Mouse (Mus musculus): ENCODE results near the gene Thap8. TPM values are rescaled to one million over a fixed set of nuclear protein-coding genes. Genes with fewer than 3 reads are reported as not detected.

The Thap8 gene
- polyA plus RNA-seq, 1 experiment from 2014 or later = 0.22 TPM

GRCm38 (mm10) chr7:30280670-30281138 is 810 bp downstream of the Thap8 start:
- H3K4me1 ChIP-seq (replicated peaks; ENCODE audit: control insufficient read depth, insufficient read depth, low read length) = no peaks in the 10 kb centered on the region
- peak; percentile 89 for ATAC-seq
- H3K9me3 ChIP-seq (ENCODE audit: control insufficient read depth) = no peaks in the 10 kb centered on the region
- TF ChIP-seq CTCF (IDR thresholded peaks at IDR 0.05; ENCODE audit: low read depth) = no peak
- WGBS = under 1% methylated on average over 20 of the region's 20 CpGs
- H3K27me3 ChIP-seq (replicated peaks; ENCODE audit: control insufficient read depth, insufficient read depth, low read length) = no peaks in the 10 kb centered on the region
- H3K4me2 ChIP-seq (replicated peaks; ENCODE audit: low read depth) = peak overlapping the region; percentile 93
- peak overlapping the region; percentile 80 for H3K27ac ChIP-seq (ENCODE audit: low read depth, low read length)
- H3K36me3 ChIP-seq (ENCODE audit: control insufficient read depth, insufficient read depth) = no peaks in the 10 kb centered on the region
- peak overlapping the region; percentile 23; the same call in 1 of the 2 replicates for H3K9ac ChIP-seq (ENCODE audit: low read depth, low read length)
- peak overlapping the region; percentile 83 for H3K4me3 ChIP-seq (ENCODE audit: low read depth, low read length)

- no peak for ATAC-seq
- no peaks in the 10 kb centered on the region for H3K4me1 ChIP-seq (replicated peaks; ENCODE audit: control insufficient read depth, insufficient read depth, low read length)
- H3K9me3 ChIP-seq (ENCODE audit: control insufficient read depth) = no peaks in the 10 kb centered on the region
- H3K9ac ChIP-seq (ENCODE audit: low read depth, low read length) = no peak overlapping the region
- H3K4me2 ChIP-seq (replicated peaks; ENCODE audit: low read depth) = no peak overlapping the region; the same call in 1 of the 2 replicates
- no peaks in the 10 kb centered on the region for H3K36me3 ChIP-seq (ENCODE audit: control insufficient read depth, insufficient read depth)
- TF ChIP-seq CTCF (IDR thresholded peaks at IDR 0.05; ENCODE audit: low read depth) = no peak
- WGBS = 76% methylated on average over 4 of the region's 4 CpGs
- H3K4me3 ChIP-seq (ENCODE audit: low read depth, low read length) = no peak overlapping the region
- H3K27me3 ChIP-seq (replicated peaks; ENCODE audit: control insufficient read depth, insufficient read depth, low read length) = no peaks in the 10 kb centered on the region
- H3K27ac ChIP-seq (ENCODE audit: low read depth, low read length) = no peak overlapping the region; the same call in 1 of the 2 replicates
Measured at GRCm38 (mm10) chr7:30281522-30281921, 1.6 kb downstream of the Thap8 start.

GRCm38 (mm10) chr7:30282740-30283139 is 2.8 kb downstream of the Thap8 start:
- H3K36me3 ChIP-seq (ENCODE audit: control insufficient read depth, insufficient read depth) = no peaks in the 10 kb centered on the region
- no peak for ATAC-seq
- H3K9ac ChIP-seq (ENCODE audit: low read depth, low read length) = no peak overlapping the region
- no peak for TF ChIP-seq CTCF (IDR thresholded peaks at IDR 0.05; ENCODE audit: low read depth)
- no peak overlapping the region for H3K4me3 ChIP-seq (ENCODE audit: low read depth, low read length)
- H3K4me1 ChIP-seq (replicated peaks; ENCODE audit: control insufficient read depth, insufficient read depth, low read length) = no peaks in the 10 kb centered on the region
- H3K27ac ChIP-seq (ENCODE audit: low read depth, low read length) = no peak overlapping the region
- 70% methylated on average over 7 of the region's 7 CpGs for WGBS
- H3K4me2 ChIP-seq (replicated peaks; ENCODE audit: low read depth) = no peak overlapping the region
- H3K27me3 ChIP-seq (replicated peaks; ENCODE audit: control insufficient read depth, insufficient read depth, low read length) = no peaks in the 10 kb centered on the region
- no peaks in the 10 kb centered on the region for H3K9me3 ChIP-seq (ENCODE audit: control insufficient read depth)

GRCm38 (mm10) chr7:30286701-30287410 is 7.0 kb downstream of the Thap8 start:
- no peak overlapping the region for H3K4me2 ChIP-seq (replicated peaks; ENCODE audit: low read depth)
- WGBS = 61% methylated on average over 8 of the region's 8 CpGs
- no peaks in the 10 kb centered on the region; the same call in 1 of the 2 replicates for H3K27me3 ChIP-seq (replicated peaks; ENCODE audit: control insufficient read depth, insufficient read depth, low read length)
- no peaks in the 10 kb centered on the region for H3K36me3 ChIP-seq (ENCODE audit: control insufficient read depth, insufficient read depth)
- H3K4me3 ChIP-seq (ENCODE audit: low read depth, low read length) = no peak overlapping the region
- H3K9me3 ChIP-seq (ENCODE audit: control insufficient read depth) = no peaks in the 10 kb centered on the region
- H3K27ac ChIP-seq (ENCODE audit: low read depth, low read length) = no peak overlapping the region
- ATAC-seq = no peak
- H3K9ac ChIP-seq (ENCODE audit: low read depth, low read length) = no peak overlapping the region
- TF ChIP-seq CTCF (IDR thresholded peaks at IDR 0.05; ENCODE audit: low read depth) = no peak
- H3K4me1 ChIP-seq (replicated peaks; ENCODE audit: control insufficient read depth, insufficient read depth, low read length) = no peaks in the 10 kb centered on the region

GRCm38 (mm10) chr7:30288046-30288445 is 8.2 kb downstream of the Thap8 start:
- H3K9ac ChIP-seq (ENCODE audit: low read depth, low read length) = no peak overlapping the region
- H3K27me3 ChIP-seq (replicated peaks; ENCODE audit: control insufficient read depth, insufficient read depth, low read length) = no peaks in the 10 kb centered on the region; the same call in 1 of the 2 replicates
- no peak for TF ChIP-seq CTCF (IDR thresholded peaks at IDR 0.05; ENCODE audit: low read depth)
- 59% methylated on average over 6 of the region's 6 CpGs for WGBS
- no peak for ATAC-seq
- H3K36me3 ChIP-seq (ENCODE audit: control insufficient read depth, insufficient read depth) = no peaks in the 10 kb centered on the region
- H3K4me3 ChIP-seq (ENCODE audit: low read depth, low read length) = no peak overlapping the region
- no peak overlapping the region for H3K4me2 ChIP-seq (replicated peaks; ENCODE audit: low read depth)
- no peak overlapping the region for H3K27ac ChIP-seq (ENCODE audit: low read depth, low read length)
- no peaks in the 10 kb centered on the region for H3K4me1 ChIP-seq (replicated peaks; ENCODE audit: control insufficient read depth, insufficient read depth, low read length)
- H3K9me3 ChIP-seq (ENCODE audit: control insufficient read depth) = no peaks in the 10 kb centered on the region

- Histone ChIP-seq H3K27me3 (replicated peaks; ENCODE audit: control insufficient read depth, insufficient read depth, low read length) (no peaks in the 10 kb centered on the region; the same call in 1 of the 2 replicates), H3K27ac (ENCODE audit: low read depth, low read length) (no peak overlapping the region), H3K4me3 (ENCODE audit: low read depth, low read length) (no peak overlapping the region), H3K9me3 (ENCODE audit: control insufficient read depth) (no peaks in the 10 kb centered on the region), H3K4me1 (replicated peaks; ENCODE audit: control insufficient read depth, insufficient read depth, low read length) (no peaks in the 10 kb centered on the region), H3K4me2 (replicated peaks; ENCODE audit: low read depth) (no peak overlapping the region), H3K9ac (ENCODE audit: low read depth, low read length) (no peak overlapping the region), H3K36me3 (ENCODE audit: control insufficient read depth, insufficient read depth) (no peaks in the 10 kb centered on the region)
- no peak for TF ChIP-seq CTCF (IDR thresholded peaks at IDR 0.05; ENCODE audit: low read depth)
- ATAC-seq = no peak
- WGBS = 64% methylated on average over 7 of the region's 7 CpGs
Measured at GRCm38 (mm10) chr7:30289071-30289713, 9.3 kb downstream of the Thap8 start.

All from intestine, postnatal 0 days (tissue).